Mouse (Mus musculus) embryonic facial prominence, embryonic 15.5 days (tissue): ENCODE measurements around the gene Gm17662. TPM values are rescaled to one million over a fixed set of nuclear protein-coding genes. Genes with fewer than 3 reads are reported as not detected.

ENCODE experiments used
- ATAC-seq: fragments of 200-750 bp; cut with Nextera tagmentation; 2 replicates; pipeline ENCODE4 v1.8.0; 2017; ENCODE audit warnings: low read depth, moderate TSS enrichment; ENCODE audit not compliant: insufficient number of reproducible peaks, low FRiP score, low TSS enrichment
- H3K27ac ChIP-seq: fragments of 300-500 bp; sonication (generic); replicated peaks from 2 replicates; pipeline ENCODE4 v1.5.1; 2015; ENCODE audit warnings: mild to moderate bottlenecking, inconsistent platforms
- H3K27me3 ChIP-seq: fragments of 300-500 bp; sonication (generic); 2 replicates; pipeline ENCODE4 v1.6.1; 2015; ENCODE audit warnings: inconsistent platforms
- H3K36me3 ChIP-seq: fragments of 300-500 bp; sonication (generic); 2 replicates; pipeline ENCODE4 v1.6.1; 2015; ENCODE audit warnings: mild to moderate bottlenecking, inconsistent platforms
- H3K4me1 ChIP-seq: fragments of 300-500 bp; sonication (generic); 2 replicates; pipeline ENCODE4 v1.6.1; 2015; ENCODE audit warnings: inconsistent platforms
- H3K4me2 ChIP-seq: fragments of 300-500 bp; sonication (generic); replicated peaks from 2 replicates; pipeline ENCODE4 v1.6.1; 2015; ENCODE audit warnings: mild to moderate bottlenecking, inconsistent platforms
- H3K4me3 ChIP-seq: fragments of 300-500 bp; sonication (generic); replicated peaks from 2 replicates; pipeline ENCODE4 v1.5.1; 2015; ENCODE audit warnings: mild to moderate bottlenecking, inconsistent platforms
- H3K9ac ChIP-seq: fragments of 300-500 bp; sonication (generic); 2 replicates; pipeline ENCODE4 v1.6.1; 2015; ENCODE audit warnings: inconsistent platforms
- H3K9me3 ChIP-seq: fragments of 300-500 bp; sonication (generic); replicated peaks from 2 replicates; pipeline ENCODE4 v1.6.1; 2016; ENCODE audit warnings: inconsistent platforms
- WGBS: fragments of 180-500 bp; shearing (Covaris S2); methylation state at CpG from one replicate; pipeline ENCODE4 v1.1.7; 2015; 5-methylcytosine and 5-hydroxymethylcytosine counted together
- polyA plus RNA-seq: library from polyadenylated mRNA; unstranded; fragments of >200 nt; fragmentation: Nextera tagmentation; extraction: Ambion mirVana; gene quantifications from 2 replicates; pipeline ENCODE4 v1.2.1, GENCODE M21; 2015

Gene Gm17662
- not detected in 2 replicates for polyA plus RNA-seq

DNA sequence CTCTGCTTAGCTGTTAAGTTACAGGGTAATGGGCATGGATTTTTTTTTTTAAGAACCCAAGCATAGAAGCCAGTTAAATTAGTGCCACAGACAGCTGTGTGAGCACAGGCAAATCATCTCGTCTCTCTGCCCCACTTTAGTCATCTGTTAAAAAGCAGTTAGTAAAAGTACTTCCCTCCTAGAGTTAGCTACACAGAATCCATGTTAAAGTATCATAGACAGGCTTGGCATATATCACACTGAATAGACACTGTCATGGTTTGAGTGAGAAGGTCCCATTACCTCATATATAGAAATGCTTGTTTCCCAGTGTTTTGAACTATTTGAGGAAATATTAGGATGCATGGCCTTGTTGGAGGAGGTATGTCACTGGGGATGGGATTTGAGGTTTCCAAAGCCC, at the start of gene Gm17662:
Gene Gm17662 (plus strand): TSS at position 301 of the 400 bp plus-strand sequence.
- no peak within 1 kb of the TSS for H3K9ac ChIP-seq
- no peak within 1 kb of the TSS for H3K27ac ChIP-seq
- no peak within 1 kb of the TSS for H3K4me2 ChIP-seq
- H3K36me3 ChIP-seq, result no peaks in the 10 kb centered on the region
- ATAC-seq, result no peak
- H3K9me3 ChIP-seq, result no peaks in the 10 kb centered on the region
- no peak within 1 kb of the TSS for H3K4me3 ChIP-seq
- H3K27me3 ChIP-seq, result no peaks in the 10 kb centered on the region
- WGBS, result 49% methylated on average over 1 of the region's 1 CpGs
- no peaks in the 10 kb centered on the region for H3K4me1 ChIP-seq

DNA sequence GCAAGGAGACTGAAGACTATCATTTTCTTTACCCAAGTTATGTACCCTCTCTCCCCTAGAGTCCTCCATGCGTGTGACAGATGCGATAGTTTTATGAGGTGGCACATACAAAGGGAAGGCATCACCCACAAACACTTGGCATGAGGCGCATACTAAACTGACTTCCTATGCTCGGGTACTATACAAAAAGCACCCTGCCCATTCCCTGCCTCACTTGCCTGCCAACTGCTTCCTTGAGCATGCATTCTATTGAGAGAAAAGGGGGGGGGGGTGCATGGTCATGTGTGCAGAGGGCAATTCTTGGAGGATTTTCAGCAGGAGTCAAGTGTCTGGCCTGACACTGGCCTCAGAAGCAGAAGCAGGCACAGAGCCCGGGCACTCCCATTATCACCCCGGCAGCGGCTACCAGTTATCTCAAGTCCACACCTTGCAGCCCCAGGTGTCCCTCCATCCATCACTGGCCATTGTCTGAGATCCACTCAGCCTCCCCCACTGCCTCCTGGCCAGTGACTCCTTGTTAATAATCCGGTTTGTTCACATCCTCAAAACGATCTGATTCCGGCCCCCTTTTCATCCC, 46.3 kb upstream of the Gm17662 start:
- Histone ChIP-seq H3K4me2 (no peak overlapping the region), H3K9ac (no peak overlapping the region), H3K27me3 (no peaks in the 10 kb centered on the region), H3K9me3 (no peaks in the 10 kb centered on the region), H3K4me1 (0 out of 2 replicates have a peak, but pooled peaks cover 3% of the 10 kb centered on the region), H3K4me3 (no peak overlapping the region), H3K27ac (no peak overlapping the region), H3K36me3 (no peaks in the 10 kb centered on the region)
- ATAC-seq, result no peak
- 80% methylated on average over 10 of the region's 10 CpGs for WGBS

DNA sequence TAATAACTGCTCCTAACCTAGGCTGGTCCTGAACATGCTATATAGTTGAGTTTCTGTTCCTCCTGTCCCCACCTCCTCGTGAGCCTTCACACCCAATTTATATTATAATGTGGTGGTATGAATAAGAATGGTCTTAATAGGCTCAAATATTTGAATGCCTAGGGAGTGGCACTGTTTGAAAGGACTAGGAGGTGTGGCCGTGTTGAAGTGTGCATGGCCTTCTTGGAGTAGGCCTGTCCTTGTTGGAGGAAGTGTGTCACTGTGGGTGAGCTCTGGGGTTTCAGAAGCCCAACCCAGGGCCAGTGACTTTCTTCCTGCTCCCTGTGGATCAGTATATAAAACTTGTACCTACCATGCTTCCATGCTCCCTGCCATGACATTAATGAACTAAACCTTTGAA, 43.5 kb upstream of the Gm17662 start:
- no peak for ATAC-seq
- H3K9me3 ChIP-seq, result no peaks in the 10 kb centered on the region
- H3K36me3 ChIP-seq, result no peaks in the 10 kb centered on the region
- no peaks in the 10 kb centered on the region for H3K27me3 ChIP-seq
- no peak overlapping the region for H3K9ac ChIP-seq
- 66% methylated on average over 2 of the region's 2 CpGs for WGBS
- H3K4me3 ChIP-seq, result no peak overlapping the region
- H3K27ac ChIP-seq, result no peak overlapping the region
- no peak overlapping the region for H3K4me2 ChIP-seq
- H3K4me1 ChIP-seq, result 0 out of 2 replicates have a peak, but pooled peaks cover 3% of the 10 kb centered on the region

DNA sequence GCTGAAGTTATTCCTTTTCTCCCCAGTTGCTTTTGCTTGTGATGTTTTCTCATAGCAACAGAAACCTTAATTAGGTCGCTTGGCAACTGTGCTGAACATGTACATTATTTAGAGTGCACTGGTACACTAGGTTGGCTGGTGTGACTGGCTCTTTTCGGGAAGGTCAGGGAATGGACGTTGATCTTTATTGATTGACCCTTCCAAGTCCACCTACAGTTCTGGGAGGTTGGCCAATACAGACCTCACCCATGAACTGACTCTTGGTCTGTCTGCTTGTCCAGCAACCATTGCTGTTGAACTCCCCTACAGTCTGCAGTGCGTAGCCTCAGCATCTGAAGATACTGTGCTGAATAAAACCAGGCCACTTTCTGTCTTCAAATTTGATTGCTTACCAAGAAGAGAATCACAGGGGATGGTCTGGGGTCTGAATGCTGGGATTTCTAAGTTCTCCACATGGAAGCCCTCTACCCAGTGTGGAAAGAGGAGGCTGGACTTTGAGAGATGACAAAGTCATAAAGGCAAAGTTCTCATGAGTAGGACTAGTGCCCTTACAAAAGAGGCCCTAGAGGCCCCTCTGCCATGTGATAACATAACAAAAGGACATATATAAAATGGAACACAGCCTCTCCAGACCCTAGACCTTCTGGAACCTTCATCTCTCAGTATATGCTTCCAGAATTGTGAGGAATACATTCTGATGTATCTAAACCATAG, 40.5 kb upstream of the Gm17662 start:
- Histone ChIP-seq H3K27ac (no peak overlapping the region), H3K9me3 (no peaks in the 10 kb centered on the region), H3K4me3 (no peak overlapping the region), H3K9ac (no peak overlapping the region), H3K27me3 (no peaks in the 10 kb centered on the region), H3K4me1 (0 out of 2 replicates have a peak, but pooled peaks cover 3% of the 10 kb centered on the region), H3K36me3 (no peaks in the 10 kb centered on the region), H3K4me2 (no peak overlapping the region)
- whole genome bisulfite sequencing, result 90% methylated on average over 4 of the region's 4 CpGs
- ATAC-seq, result no peak

DNA sequence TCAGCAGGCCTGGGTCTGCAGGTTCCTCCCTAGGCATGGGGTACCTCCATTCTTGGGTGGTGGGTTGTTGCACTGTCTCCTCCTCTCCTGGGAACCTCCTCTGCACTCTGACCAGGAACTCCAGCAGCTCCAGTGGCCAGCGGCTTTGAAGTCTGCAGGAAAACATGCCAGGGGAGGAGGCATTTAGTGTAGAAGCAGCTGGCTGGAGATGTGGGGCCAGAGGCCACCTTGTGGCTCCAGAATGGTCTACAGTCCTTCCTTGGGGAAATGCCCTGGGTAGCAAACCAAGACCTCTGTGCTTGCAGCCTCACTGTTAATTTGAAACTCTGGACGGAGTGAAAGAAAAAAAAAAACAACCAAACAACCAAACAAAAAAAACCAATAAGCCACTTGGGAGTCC, 39.6 kb upstream of the Gm17662 start:
- Histone ChIP-seq H3K4me2 (no peak overlapping the region), H3K4me3 (no peak overlapping the region), H3K9ac (no peak overlapping the region), H3K36me3 (no peaks in the 10 kb centered on the region), H3K27ac (no peak overlapping the region), H3K27me3 (no peaks in the 10 kb centered on the region), H3K4me1 (no peaks in the 10 kb centered on the region), H3K9me3 (no peaks in the 10 kb centered on the region)
- no peak for ATAC-seq
- WGBS, result 46% methylated on average over 2 of the region's 2 CpGs

DNA sequence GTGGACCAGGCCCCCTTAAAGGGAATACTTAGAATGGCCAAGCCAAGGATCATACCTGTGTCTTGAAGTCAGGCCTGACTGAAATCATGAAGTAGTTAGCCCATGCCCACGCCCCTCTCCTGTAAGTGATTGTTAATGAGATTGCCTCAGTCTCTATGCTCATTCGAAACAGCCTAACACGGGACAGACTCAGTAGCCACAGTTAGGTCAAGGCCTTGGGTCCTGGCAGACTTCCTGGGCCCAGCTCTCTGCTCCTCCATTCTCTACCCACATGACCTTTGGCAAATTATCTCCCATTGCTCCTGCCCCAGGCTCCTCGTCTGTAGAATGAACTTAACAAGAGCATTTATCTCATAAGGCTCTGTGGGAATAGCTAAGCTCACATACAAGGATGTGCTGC, 38.1 kb upstream of the Gm17662 start:
- Histone ChIP-seq H3K9ac (no peak overlapping the region), H3K36me3 (no peaks in the 10 kb centered on the region), H3K4me3 (no peak overlapping the region), H3K27me3 (no peaks in the 10 kb centered on the region), H3K4me1 (no peaks in the 10 kb centered on the region), H3K9me3 (no peaks in the 10 kb centered on the region), H3K4me2 (no peak overlapping the region), H3K27ac (no peak overlapping the region)
- WGBS, result 31% methylated on average over 4 of the region's 4 CpGs
- no peak for ATAC-seq

DNA sequence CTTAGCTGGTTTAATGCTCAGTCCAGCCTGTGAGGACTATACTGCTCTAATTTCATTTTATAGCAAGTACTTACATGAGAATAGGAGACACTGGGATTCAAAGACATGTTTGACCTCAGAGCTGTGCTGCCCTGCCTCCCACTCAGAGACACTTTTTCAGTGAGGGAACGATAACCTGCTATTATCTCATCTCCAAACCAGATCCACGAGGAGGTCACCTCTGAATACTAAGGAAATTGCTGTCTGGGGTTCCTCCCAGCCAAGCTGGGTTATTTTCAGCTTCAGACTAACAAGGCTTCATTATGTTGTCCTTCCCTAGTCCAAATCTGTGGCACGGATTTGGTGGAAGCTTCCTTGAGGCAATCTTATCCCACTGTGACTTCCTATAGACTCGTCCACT, 37.2 kb upstream of the Gm17662 start:
- WGBS, result 33% methylated on average over 4 of the region's 4 CpGs
- Histone ChIP-seq H3K9ac (no peak overlapping the region), H3K4me1 (no peaks in the 10 kb centered on the region), H3K27ac (no peak overlapping the region), H3K27me3 (no peaks in the 10 kb centered on the region), H3K36me3 (no peaks in the 10 kb centered on the region), H3K4me3 (no peak overlapping the region), H3K4me2 (no peak overlapping the region), H3K9me3 (no peaks in the 10 kb centered on the region)
- ATAC-seq, result no peak

DNA sequence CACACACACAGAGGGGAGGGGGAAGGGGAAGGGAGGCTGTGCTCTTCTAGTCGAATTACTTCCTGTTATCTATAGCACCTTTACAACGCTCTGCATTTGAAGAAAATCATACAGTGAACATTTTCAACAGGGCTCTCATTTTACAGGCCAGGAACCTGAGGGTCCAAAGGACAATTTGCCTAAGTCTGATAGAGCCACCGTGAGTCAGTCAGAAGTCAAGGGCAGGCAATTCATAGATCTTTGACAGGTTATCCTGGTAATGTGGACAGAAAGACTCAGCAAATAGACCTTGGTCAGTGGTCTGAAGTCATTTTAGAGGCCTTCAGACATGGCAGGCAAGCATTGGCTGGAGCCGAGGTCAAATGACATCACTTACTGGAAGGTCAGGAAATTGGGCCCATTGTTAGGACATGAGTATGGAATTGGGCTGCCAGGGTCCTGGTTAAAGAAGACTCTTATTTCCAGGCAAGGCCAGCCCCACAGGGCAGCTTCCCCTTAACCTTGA, 33.5 kb upstream of the Gm17662 start:
- Histone ChIP-seq H3K36me3 (no peaks in the 10 kb centered on the region), H3K9ac (no peak overlapping the region), H3K27ac (no peak overlapping the region), H3K4me2 (no peak overlapping the region), H3K27me3 (no peaks in the 10 kb centered on the region), H3K9me3 (no peaks in the 10 kb centered on the region), H3K4me3 (no peak overlapping the region), H3K4me1 (no peaks in the 10 kb centered on the region)
- no peak for ATAC-seq
- WGBS, result 55% methylated on average over 4 of the region's 4 CpGs

DNA sequence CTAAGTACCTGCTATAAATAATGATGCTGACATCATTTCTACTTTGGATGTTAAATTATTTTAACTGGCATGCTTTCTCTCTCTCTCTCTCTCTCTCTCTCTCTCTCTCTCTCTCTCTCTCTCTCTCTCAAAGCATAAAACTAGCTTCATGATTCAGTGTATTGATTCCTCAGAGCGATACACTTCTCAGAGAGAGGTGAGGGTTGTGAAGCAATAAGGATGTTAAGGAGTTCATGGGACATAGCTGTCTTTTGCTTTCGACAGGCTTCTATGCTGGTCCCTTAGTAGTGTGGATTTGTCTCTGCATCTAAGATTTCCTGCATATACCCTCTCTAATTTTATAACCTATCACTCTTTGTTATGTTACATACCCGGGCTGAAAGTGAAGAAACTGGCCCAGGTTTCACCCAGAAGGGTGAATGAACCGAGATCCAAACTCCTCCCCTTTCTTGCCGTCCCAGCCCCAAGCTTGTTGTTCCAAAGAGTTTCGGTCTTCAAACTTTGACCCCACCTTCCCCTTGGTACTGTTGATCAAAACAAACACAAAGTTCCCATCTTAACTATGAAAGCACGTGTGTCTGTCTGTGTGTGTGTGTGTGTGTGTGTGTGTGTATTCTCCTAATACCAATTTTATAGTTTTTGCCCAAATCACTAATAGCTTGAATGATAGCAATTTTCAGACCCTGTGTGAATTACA, 32.6 kb upstream of the Gm17662 start:
- Histone ChIP-seq H3K4me3 (no peak overlapping the region), H3K4me1 (no peaks in the 10 kb centered on the region), H3K36me3 (no peaks in the 10 kb centered on the region), H3K27me3 (no peaks in the 10 kb centered on the region), H3K4me2 (no peak overlapping the region), H3K9me3 (no peaks in the 10 kb centered on the region), H3K9ac (no peak overlapping the region), H3K27ac (no peak overlapping the region)
- WGBS, result 71% methylated on average over 7 of the region's 7 CpGs
- no peak for ATAC-seq

DNA sequence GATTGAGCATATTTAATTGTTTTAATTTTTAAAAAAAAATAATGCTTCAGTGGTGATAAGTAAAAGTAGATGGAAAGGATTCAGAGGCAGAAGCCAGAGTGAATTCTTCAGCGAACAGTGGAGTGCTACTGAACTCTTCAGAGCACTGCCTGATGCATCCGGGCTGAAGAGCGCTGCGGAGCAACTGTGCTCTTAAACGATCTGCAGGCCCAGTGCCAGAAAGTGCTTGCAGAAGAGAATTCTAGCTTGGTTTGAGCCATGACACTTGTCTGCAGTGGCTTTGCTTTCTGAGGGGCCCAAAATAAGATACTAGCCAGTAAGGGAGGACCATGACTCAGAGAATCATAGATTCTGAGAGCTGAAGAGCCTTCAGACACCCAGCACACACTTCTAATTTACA, 28.2 kb upstream of the Gm17662 start:
- H3K9ac ChIP-seq, result no peak overlapping the region
- no peak overlapping the region for H3K4me2 ChIP-seq
- no peak for ATAC-seq
- whole genome bisulfite sequencing, result 70% methylated on average over 5 of the region's 5 CpGs
- no peaks in the 10 kb centered on the region for H3K4me1 ChIP-seq
- no peak overlapping the region for H3K27ac ChIP-seq
- no peaks in the 10 kb centered on the region for H3K9me3 ChIP-seq
- no peaks in the 10 kb centered on the region for H3K36me3 ChIP-seq
- no peaks in the 10 kb centered on the region for H3K27me3 ChIP-seq
- no peak overlapping the region for H3K4me3 ChIP-seq

DNA sequence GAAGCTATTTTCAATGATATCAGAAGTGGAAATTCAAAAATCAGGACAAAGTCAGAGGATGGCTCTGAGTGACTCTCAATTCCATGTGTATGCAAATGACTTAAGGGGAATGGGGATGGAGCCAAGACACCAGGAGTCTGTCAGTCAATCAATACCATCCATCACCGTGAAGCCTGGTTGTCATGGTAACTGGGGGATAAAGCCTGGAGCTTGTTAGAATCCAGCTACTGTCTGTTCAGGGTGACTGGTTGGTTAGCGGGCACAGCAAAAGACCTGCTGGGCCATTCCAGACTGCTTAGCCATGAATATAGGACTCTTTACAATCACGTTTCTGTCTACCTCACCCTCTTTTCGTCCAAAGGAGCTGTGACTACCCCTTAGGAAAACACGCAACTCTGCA, 22.0 kb upstream of the Gm17662 start:
- Histone ChIP-seq H3K9ac (no peak overlapping the region), H3K27me3 (no peaks in the 10 kb centered on the region), H3K4me2 (no peak overlapping the region), H3K4me1 (no peaks in the 10 kb centered on the region), H3K36me3 (no peaks in the 10 kb centered on the region), H3K27ac (no peak overlapping the region), H3K4me3 (no peak overlapping the region), H3K9me3 (no peaks in the 10 kb centered on the region)
- ATAC-seq, result no peak
- WGBS, result 33% methylated on average over 5 of the region's 5 CpGs
